Mouse (Mus musculus) heart, embryonic 11.5 days (tissue): Measurements from ENCODE around the gene Tceal7. TPM values are rescaled to one million over a fixed set of nuclear protein-coding genes. Genes with fewer than 3 reads are reported as not detected.
"Not testable (repeated sequence)": the region's sequence is repeated elsewhere in the genome, so short reads cannot be mapped to it uniquely, and the experiment has no call there.

Experiments
- ATAC-seq: fragments of 200-750 bp; cut with Nextera tagmentation; replicated peaks from 2 replicates; pipeline ENCODE4 v1.8.0; 2017; ENCODE audit warnings: moderate library complexity; ENCODE audit not compliant: insufficient number of reproducible peaks, low FRiP score, low TSS enrichment
- H3K27ac ChIP-seq: fragments of 300-500 bp; sonication (generic); 2 replicates; pipeline ENCODE4 v1.5.1; 2014; ENCODE audit warnings: mild to moderate bottlenecking, low read depth, low read length
- H3K27me3 ChIP-seq: fragments of 300-500 bp; sonication (generic); 2 replicates; pipeline ENCODE4 v1.6.1; 2014; ENCODE audit warnings: mild to moderate bottlenecking, low read length, mixed read lengths; ENCODE audit not compliant: control insufficient read depth, insufficient read depth
- H3K36me3 ChIP-seq: fragments of 300-500 bp; sonication (generic); 2 replicates; pipeline ENCODE4 v1.6.1; 2014; ENCODE audit warnings: mild to moderate bottlenecking, low read length, moderate library complexity, mixed read lengths; ENCODE audit not compliant: control insufficient read depth, insufficient read depth
- H3K4me1 ChIP-seq: fragments of 300-500 bp; sonication (generic); 2 replicates; pipeline ENCODE4 v1.6.1; 2014; ENCODE audit warnings: low read length; ENCODE audit not compliant: control insufficient read depth, insufficient read depth
- H3K4me2 ChIP-seq: fragments of 300-500 bp; sonication (generic); 2 replicates; pipeline ENCODE4 v1.6.1; 2014; ENCODE audit warnings: mild to moderate bottlenecking, moderate library complexity
- H3K4me3 ChIP-seq: fragments of 300-500 bp; sonication (generic); 2 replicates; pipeline ENCODE4 v1.5.1; 2014; ENCODE audit warnings: low read depth, low read length
- H3K9ac ChIP-seq: fragments of 300-500 bp; sonication (generic); 2 replicates; pipeline ENCODE4 v1.6.1; 2014; ENCODE audit warnings: mild to moderate bottlenecking, low read depth, low read length, moderate library complexity
- H3K9me3 ChIP-seq: fragments of 300-500 bp; sonication (generic); replicated peaks from 2 replicates; pipeline ENCODE4 v1.6.1; 2016; ENCODE audit warnings: low read length; ENCODE audit not compliant: control insufficient read depth
- WGBS: fragments of 180-500 bp; shearing (Covaris S2); extraction: QIAGEN DNeasy Blood & Tissue Kit; methylation state at CpG from one replicate; pipeline ENCODE4 v1.1.7; 2014; ENCODE audit not compliant: insufficient replicate concordance; 5-methylcytosine and 5-hydroxymethylcytosine counted together
- microRNA-seq: library from miRNA; unstranded; fragments of <30 nt; microRNA quantifications from one replicate; pipeline ENCODE4, GENCODE M21; 2016; ENCODE audit warnings: borderline number of aligned reads
- polyA plus RNA-seq: library from polyadenylated mRNA; unstranded; fragments of >200 nt; fragmentation: Nextera tagmentation; extraction: Ambion mirVana; gene quantifications from 2 replicates; pipeline ENCODE4 v1.2.1, GENCODE M21; 2014

Tceal7 gene
- polyA plus RNA-seq, 1 experiment from 2014 or later = 6.6 TPM

- Histone ChIP-seq H3K4me3 (no peak overlapping the region), H3K9me3 (no peaks in the 10 kb centered on the region), H3K36me3 (no peaks in the 10 kb centered on the region), H3K9ac (no peak overlapping the region), H3K4me2 (no peak overlapping the region), H3K27me3 (no peaks in the 10 kb centered on the region), H3K27ac (no peak overlapping the region), H3K4me1 (no peaks in the 10 kb centered on the region)
- no peak for ATAC-seq
- 62% methylated on average over 4 of the region's 4 CpGs for WGBS
Observed at GRCm38 (mm10) chrX:136268173-136268572, 53.6 kb downstream of the Tceal7 start.

- 66% methylated on average over 4 of the region's 30 CpGs for WGBS
- ATAC-seq = peak; percentile 91
- not testable (repeated sequence) for H3K9me3 ChIP-seq, H3K4me1 ChIP-seq, H3K36me3 ChIP-seq, H3K27me3 ChIP-seq
- Histone ChIP-seq H3K27ac (0 out of 2 replicates have a peak within 1 kb of the TSS, but pooled peaks have one; percentile 35), H3K4me2 (peak within 1 kb of the TSS; percentile 56), H3K4me3 (peak within 1 kb of the TSS; percentile 45), H3K9ac (peak within 1 kb of the TSS; percentile 70)
Observed at GRCm38 (mm10) chrX:136269743-136270392, 55.3 kb downstream of the Tceal7 start, which contains the start of gene Bex3. Bex3 (plus strand) TSS chrX:136270253.

- 0 out of 2 replicates have a peak overlapping the region, but pooled peaks have one; percentile 35 for H3K27ac ChIP-seq
- 3% methylated on average over 6 of the region's 60 CpGs for WGBS
Observed at GRCm38 (mm10) chrX:136270393-136271111, 56.0 kb downstream of the Tceal7 start.

GRCm38 (mm10) chrX:136274542-136274941 is 60.0 kb downstream of the Tceal7 start:
- 21% methylated on average over 3 of the region's 3 CpGs for WGBS
- no peak for ATAC-seq
- no peak overlapping the region for H3K9ac ChIP-seq
- no peaks in the 10 kb centered on the region for H3K27me3 ChIP-seq
- H3K27ac ChIP-seq = peak overlapping the region; percentile 29; the same call in 1 of the 2 replicates
- H3K4me2 ChIP-seq = no peak overlapping the region
- H3K9me3 ChIP-seq = no peaks in the 10 kb centered on the region
- H3K4me3 ChIP-seq = no peak overlapping the region
- no peaks in the 10 kb centered on the region for H3K36me3 ChIP-seq
- H3K4me1 ChIP-seq = no peaks in the 10 kb centered on the region

More at GRCm38 (mm10) chrX:136270393-136271111, 56.0 kb downstream of the Tceal7 start:
- peak overlapping the region; percentile 70 for H3K9ac ChIP-seq
- not testable (repeated sequence) for H3K27me3 ChIP-seq, H3K36me3 ChIP-seq, H3K4me1 ChIP-seq, H3K9me3 ChIP-seq
- H3K4me3 ChIP-seq = peak overlapping the region; percentile 45
- peak overlapping the region; percentile 56 for H3K4me2 ChIP-seq
- peak; percentile 47 for ATAC-seq

GRCm38 (mm10) chrX:136275386-136275785 is 60.8 kb downstream of the Tceal7 start:
- H3K4me3 ChIP-seq = no peak overlapping the region
- no peak overlapping the region for H3K4me2 ChIP-seq
- no peak overlapping the region for H3K9ac ChIP-seq
- H3K4me1 ChIP-seq = no peaks in the 10 kb centered on the region
- H3K36me3 ChIP-seq = no peaks in the 10 kb centered on the region
- no peaks in the 10 kb centered on the region for H3K9me3 ChIP-seq
- WGBS = 38% methylated on average over 3 of the region's 3 CpGs
- no peak for ATAC-seq
- no peaks in the 10 kb centered on the region for H3K27me3 ChIP-seq
- H3K27ac ChIP-seq = no peak overlapping the region

Small RNAs within 50 kb of the gene (microRNA-seq; reads per million reads assigned to microRNA genes)
- not detected for gene Mir6383

Other genes with a start within 250 kb of the Tceal7 start
- gene Arxes2, start 221.0 kb upstream of the Tceal7 start, polyA plus RNA-seq = 91.8 and 97.4 TPM in 2 replicates
- gene Arxes1, start 181.4 kb upstream of the Tceal7 start, polyA plus RNA-seq = 35.3 and 40.6 TPM in 2 replicates
- 58.7 and 66.7 TPM in 2 replicates for gene Bex2, start 146.5 kb upstream of the Tceal7 start, polyA plus RNA-seq
- gene Nxf3, start 129.5 kb upstream of the Tceal7 start, polyA plus RNA-seq = 0.53 and 0.56 TPM in 2 replicates
- 221 and 236 TPM in 2 replicates for gene Bex4, start 75.8 kb upstream of the Tceal7 start, polyA plus RNA-seq
- gene Tceal8, start 42.4 kb upstream of the Tceal7 start, polyA plus RNA-seq = 281 and 290 TPM in 2 replicates
- 4.0 and 5.9 TPM in 2 replicates for gene Tceal5, start 10.9 kb upstream of the Tceal7 start, polyA plus RNA-seq
- gene Bex1, start 734 bp downstream of the Tceal7 start, polyA plus RNA-seq = 197 and 204 TPM in 2 replicates
- gene Tceal9, start 30.3 kb downstream of the Tceal7 start, polyA plus RNA-seq = 595 and 603 TPM in 2 replicates
- 780 and 783 TPM in 2 replicates for gene Bex3, start 55.5 kb downstream of the Tceal7 start, polyA plus RNA-seq